Mouse (Mus musculus) CH12.LX (cell line): ENCODE measurements around the gene Olfr985. TPM values are rescaled to one million over a fixed set of nuclear protein-coding genes. Genes with fewer than 3 reads are reported as not detected.

Experiments
- DNase-seq: peaks from one replicate; pipeline ENCODE4 v3.0.0-alpha.2; 2013; ENCODE audit errors: extremely low read depth
- H3K27ac ChIP-seq: 2 replicates; pipeline ENCODE4 v1.5.1; 2012; ENCODE audit warnings: low read depth, mild to moderate bottlenecking, control low read depth, moderate library complexity; ENCODE audit not compliant: insufficient read depth
- H3K27me3 ChIP-seq: replicated peaks from 2 replicates; pipeline ENCODE3; 2012; ENCODE audit warnings: inconsistent platforms
- H3K36me3 ChIP-seq, 2 experiments: replicated peaks in 1 of 2; 2 replicates each; pipeline versions ENCODE3 to v1.6.1; 2012; ENCODE audit warnings: inconsistent platforms in 1 of 2, low read length in 1 of 2, mild to moderate bottlenecking in 1 of 2, mixed read lengths in 1 of 2, moderate library complexity in 1 of 2; ENCODE audit not compliant: control insufficient read depth in 1 of 2, insufficient read depth in 1 of 2
- H3K4me1 ChIP-seq, 2 experiments: 2 replicates each; pipeline ENCODE4 v1.6.1; 2012; ENCODE audit warnings: inconsistent platforms in 1 of 2, moderate library complexity in 1 of 2; ENCODE audit not compliant: insufficient read depth in 2 of 2, control insufficient read depth in 1 of 2
- H3K4me2 ChIP-seq: 2 replicates; pipeline ENCODE4 v1.6.1; 2012; ENCODE audit warnings: low read depth, mild to moderate bottlenecking, control low read depth; ENCODE audit not compliant: poor library complexity, insufficient read depth, severe bottlenecking
- H3K4me3 ChIP-seq, 3 experiments: fragments of 150-350 bp in 1 of 3; sonication (generic) in 1 of 3; replicated peaks in 1 of 3; 2 replicates each; pipeline versions ENCODE3 to v1.5.1; 2011 to 2012; ENCODE audit warnings: low read depth in 2 of 3, low read length in 2 of 3, mild to moderate bottlenecking in 2 of 3, moderate library complexity in 2 of 3, control low read depth in 1 of 3, improper control_type of control experiment in 1 of 3, inconsistent platforms in 1 of 3, mixed read lengths in 1 of 3; ENCODE audit not compliant: poor library complexity in 1 of 3
- H3K79me2 ChIP-seq: replicated peaks from 2 replicates; pipeline ENCODE4 v1.6.1; 2012; ENCODE audit warnings: mild to moderate bottlenecking, moderate library complexity; ENCODE audit not compliant: control insufficient read depth, poor library complexity, insufficient read depth, severe bottlenecking; ENCODE audit errors: extremely low read depth
- H3K9ac ChIP-seq: 2 replicates; pipeline ENCODE4 v1.6.1; 2012; ENCODE audit warnings: low read depth, mild to moderate bottlenecking, control low read depth, moderate library complexity; ENCODE audit not compliant: insufficient read depth
- H3K9me3 ChIP-seq: replicated peaks from 2 replicates; pipeline ENCODE3; 2012; ENCODE audit warnings: low read length, inconsistent platforms, mixed read lengths
- BHLHE40 ChIP-seq: IDR thresholded peaks from 2 replicates; pipeline ENCODE4 v1.6.1; 2011; ENCODE audit warnings: mild to moderate bottlenecking, low read depth, low read length, improper control_type of control experiment
- ELF1 ChIP-seq: IDR thresholded peaks from 2 replicates; pipeline ENCODE4 v1.6.1; 2014; ENCODE audit warnings: low read depth, mild to moderate bottlenecking, inconsistent platforms, low read length, improper control_type of control experiment
- HCFC1 ChIP-seq: IDR thresholded peaks from 2 replicates; pipeline ENCODE4 v1.6.1; 2012; ENCODE audit warnings: low read depth, mild to moderate bottlenecking, inconsistent platforms, low read length, improper control_type of control experiment
- IRF4 ChIP-seq: IDR thresholded peaks from 2 replicates; pipeline ENCODE4 v1.6.1; 2014; ENCODE audit warnings: low read depth, mild to moderate bottlenecking, inconsistent platforms, low read length, improper control_type of control experiment
- JUND ChIP-seq: conservative IDR thresholded peaks from 2 replicates; pipeline ENCODE4 v1.6.1; 2011; ENCODE audit warnings: low read depth, low read length, improper control_type of control experiment
- KAT2A ChIP-seq: IDR thresholded peaks from 2 replicates; pipeline ENCODE4 v1.6.1; 2012; ENCODE audit warnings: low read length, improper control_type of control experiment, inconsistent platforms; ENCODE audit not compliant: insufficient replicate concordance
- MAFK ChIP-seq: IDR thresholded peaks from 2 replicates; pipeline ENCODE4 v1.6.1; 2011; ENCODE audit warnings: low read length, improper control_type of control experiment; ENCODE audit not compliant: insufficient replicate concordance
- MAZ ChIP-seq: IDR thresholded peaks from 2 replicates; pipeline ENCODE4 v1.6.1; 2012; ENCODE audit warnings: low read depth, mild to moderate bottlenecking, inconsistent platforms, low read length, improper control_type of control experiment, moderate library complexity
- MXI1 ChIP-seq: IDR thresholded peaks from 2 replicates; pipeline ENCODE4 v1.6.1; 2011; ENCODE audit warnings: mild to moderate bottlenecking, low read depth, low read length, improper control_type of control experiment
- NELFE ChIP-seq: IDR thresholded peaks from 2 replicates; pipeline ENCODE4 v1.6.1; 2011; ENCODE audit warnings: low read depth, low read length, improper control_type of control experiment
- POLR2A ChIP-seq: IDR thresholded peaks from 2 replicates; pipeline ENCODE4 v1.6.1; 2011; ENCODE audit warnings: low read depth, mild to moderate bottlenecking, improper control_type of control experiment, low read length
- RCOR1 ChIP-seq: conservative IDR thresholded peaks from 2 replicates; pipeline ENCODE4 v1.6.1; 2012; ENCODE audit warnings: low read depth, mild to moderate bottlenecking, inconsistent platforms, low read length, improper control_type of control experiment
- SMC3 ChIP-seq: IDR thresholded peaks from 2 replicates; pipeline ENCODE4 v1.6.1; 2011; ENCODE audit warnings: low read depth, low read length, improper control_type of control experiment
- dilution Hi-C: fragments of 300-500 bp; cut with MboI; formaldehyde crosslinking; loops from 2 replicates; pipeline ENCODE4 v1.14.3; 2020; ENCODE audit warnings: low sequenced_read_pairs; ENCODE audit not compliant: extremely low pct_unique_long_range_greater_than_20kb, extremely low pct_ligation_motif_present
- in situ Hi-C: fragments of 300-500 bp; cut with MboI; formaldehyde crosslinking; loops from 3 replicates; pipeline ENCODE4 v1.14.3; 2019; ENCODE audit warnings: low sequenced_read_pairs, low pct_ligation_motif_present, low pct_unique_long_range_greater_than_20kb, mixed read lengths
- polyA plus RNA-seq: library from polyadenylated mRNA; unstranded; fragments of >175 nt; gene quantifications from 2 replicates; pipeline ENCODE4 v1.2.1, GENCODE M21; 2012; ENCODE audit warnings: low read depth; ENCODE audit not compliant: insufficient read length
- total RNA-seq, 2 experiments: library from RNA; depleted of rRNA; stranded (reverse); fragments of 300-350 nt in 1 of 2; fragments of >200 nt in 1 of 2; gene quantifications; 2 replicates each; pipeline ENCODE4 v1.2.3; 2012 to 2014

Gene Olfr985
- total and polyA plus RNA-seq, 3 experiments: not detected

DNA sequence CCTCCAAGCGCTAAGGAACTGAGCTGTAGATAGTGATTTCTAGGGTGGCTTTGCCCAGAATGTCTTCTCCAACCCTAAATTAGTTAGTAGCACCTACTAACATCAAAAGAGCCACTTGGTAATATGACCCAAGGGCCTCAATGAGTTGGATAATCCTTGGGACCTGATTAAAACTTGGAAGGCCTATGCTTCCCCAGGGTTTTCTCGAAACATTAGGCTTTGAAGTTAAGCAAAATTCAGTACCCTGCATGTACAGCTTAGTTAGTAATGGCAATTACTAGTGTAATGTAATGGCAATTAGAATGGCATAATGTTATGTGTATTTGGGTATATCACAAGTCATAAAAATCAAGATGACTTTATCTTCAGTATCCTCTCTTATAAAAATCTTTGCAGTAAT lies 36.5 kb downstream of the Olfr985 start, which contains the start of gene Olfr983:
TSS of gene Olfr983 (minus strand) at position 101 of the 400 bp plus-strand sequence.
- H3K9me3 ChIP-seq: no peaks in the 10 kb centered on the region
- H3K4me3 ChIP-seq: no peak within 1 kb of the TSS
- H3K79me2 ChIP-seq: no peaks in the 10 kb centered on the region
- no peaks in the 10 kb centered on the region for H3K27me3 ChIP-seq
- no peaks in the 10 kb centered on the region for H3K36me3 ChIP-seq
- no peaks in the 10 kb centered on the region for H3K4me1 ChIP-seq
- dilution Hi-C loops: no loop called here
- no peak for DNase-seq
- no peak within 1 kb of the TSS for H3K27ac ChIP-seq
- no peak within 1 kb of the TSS for H3K4me2 ChIP-seq
- no peak within 1 kb of the TSS for H3K9ac ChIP-seq
- in situ Hi-C loops: no loop called here
- TF ChIP-seq HCFC1: no peak
- TF ChIP-seq MAZ: no peak
- TF ChIP-seq MXI1: no peak
- TF ChIP-seq ELF1: no peak
- no peak for TF ChIP-seq BHLHE40
- no peak for TF ChIP-seq NELFE
- TF ChIP-seq RCOR1: no peak
- no peak for TF ChIP-seq IRF4
- TF ChIP-seq MAFK: no peak
- TF ChIP-seq JUND: no peak
- no peak for TF ChIP-seq KAT2A
- TF ChIP-seq POLR2A: no peak
- TF ChIP-seq SMC3: no peak

Other genes starting within 250 kb of the Olfr985 start
- gene Olfr229, start 222.8 kb downstream of the Olfr985 start, total RNA-seq (2012; rRNA removed): not detected in 2 replicates
- not detected in 2 replicates for gene Olfr229, start 222.8 kb downstream of the Olfr985 start, total RNA-seq (2014; rRNA removed)
- gene Olfr229, start 222.8 kb downstream of the Olfr985 start, polyA plus RNA-seq: not detected in 2 replicates
- gene Olfr974, start 192.7 kb downstream of the Olfr985 start, total RNA-seq (2012; rRNA removed): not detected in 2 replicates
- not detected in 2 replicates for gene Olfr974, start 192.7 kb downstream of the Olfr985 start, total RNA-seq (2014; rRNA removed)
- gene Olfr974, start 192.7 kb downstream of the Olfr985 start, polyA plus RNA-seq: not detected in 2 replicates
- not detected in 2 replicates for gene Olfr975, start 178.1 kb downstream of the Olfr985 start, total RNA-seq (2012; rRNA removed)
- gene Olfr975, start 178.1 kb downstream of the Olfr985 start, total RNA-seq (2014; rRNA removed): not detected in 2 replicates
- not detected in 2 replicates for gene Olfr975, start 178.1 kb downstream of the Olfr985 start, polyA plus RNA-seq
- not detected in 2 replicates for gene Olfr976, start 169.1 kb downstream of the Olfr985 start, total RNA-seq (2012; rRNA removed)
- gene Olfr976, start 169.1 kb downstream of the Olfr985 start, total RNA-seq (2014; rRNA removed): not detected in 2 replicates
- gene Olfr976, start 169.1 kb downstream of the Olfr985 start, polyA plus RNA-seq: not detected in 2 replicates
- gene Olfr978, start 138.1 kb downstream of the Olfr985 start, total RNA-seq (2012; rRNA removed): not detected in 2 replicates
- not detected in 2 replicates for gene Olfr978, start 138.1 kb downstream of the Olfr985 start, total RNA-seq (2014; rRNA removed)
- not detected in 2 replicates for gene Olfr978, start 138.1 kb downstream of the Olfr985 start, polyA plus RNA-seq
- gene Olfr979, start 126.7 kb downstream of the Olfr985 start, total RNA-seq (2012; rRNA removed): not detected in 2 replicates
- gene Olfr979, start 126.7 kb downstream of the Olfr985 start, total RNA-seq (2014; rRNA removed): not detected in 2 replicates
- gene Olfr979, start 126.7 kb downstream of the Olfr985 start, polyA plus RNA-seq: not detected in 2 replicates
- gene Olfr980, start 120.6 kb downstream of the Olfr985 start, total RNA-seq (2012; rRNA removed): not detected in 2 replicates
- not detected in 2 replicates for gene Olfr980, start 120.6 kb downstream of the Olfr985 start, total RNA-seq (2014; rRNA removed)
- not detected in 2 replicates for gene Olfr980, start 120.6 kb downstream of the Olfr985 start, polyA plus RNA-seq
- gene Olfr981, start 108.7 kb downstream of the Olfr985 start, total RNA-seq (2012; rRNA removed): not detected in 2 replicates
- not detected in 2 replicates for gene Olfr981, start 108.7 kb downstream of the Olfr985 start, total RNA-seq (2014; rRNA removed)
- gene Olfr981, start 108.7 kb downstream of the Olfr985 start, polyA plus RNA-seq: not detected in 2 replicates
- gene Olfr982, start 56.4 kb downstream of the Olfr985 start, total RNA-seq (2012; rRNA removed): not detected in 2 replicates
- not detected in 2 replicates for gene Olfr982, start 56.4 kb downstream of the Olfr985 start, total RNA-seq (2014; rRNA removed)
- gene Olfr982, start 56.4 kb downstream of the Olfr985 start, polyA plus RNA-seq: 0.09 TPM in 1 of 2 replicates, not detected in the other
- not detected in 2 replicates for gene Olfr983, start 36.6 kb downstream of the Olfr985 start, total RNA-seq (2012; rRNA removed)
- gene Olfr983, start 36.6 kb downstream of the Olfr985 start, total RNA-seq (2014; rRNA removed): not detected in 2 replicates
- gene Olfr983, start 36.6 kb downstream of the Olfr985 start, polyA plus RNA-seq: not detected in 2 replicates
- not detected in 2 replicates for gene Olfr984, start 16.0 kb downstream of the Olfr985 start, total RNA-seq (2012; rRNA removed)
- not detected in 2 replicates for gene Olfr984, start 16.0 kb downstream of the Olfr985 start, total RNA-seq (2014; rRNA removed)
- gene Olfr984, start 16.0 kb downstream of the Olfr985 start, polyA plus RNA-seq: not detected in 2 replicates
- not detected in 2 replicates for gene Tmem225, start 17.9 kb upstream of the Olfr985 start, total RNA-seq (2012; rRNA removed)
- not detected in 2 replicates for gene Tmem225, start 17.9 kb upstream of the Olfr985 start, total RNA-seq (2014; rRNA removed)
- not detected in 2 replicates for gene Tmem225, start 17.9 kb upstream of the Olfr985 start, polyA plus RNA-seq
- 0.04 and 0.08 TPM in 2 replicates for gene Olfr986, start 50.7 kb upstream of the Olfr985 start, total RNA-seq (2012; rRNA removed)
- not detected in 2 replicates for gene Olfr986, start 50.7 kb upstream of the Olfr985 start, total RNA-seq (2014; rRNA removed)
- 0.08 TPM in 1 of 2 replicates, not detected in the other for gene Olfr986, start 50.7 kb upstream of the Olfr985 start, polyA plus RNA-seq
- gene Zfp202, start 62.1 kb upstream of the Olfr985 start, total RNA-seq (2012; rRNA removed): 3.7 and 3.9 TPM in 2 replicates
- 3.9 and 4.2 TPM in 2 replicates for gene Zfp202, start 62.1 kb upstream of the Olfr985 start, total RNA-seq (2014; rRNA removed)
- gene Zfp202, start 62.1 kb upstream of the Olfr985 start, polyA plus RNA-seq: 3.5 and 4.2 TPM in 2 replicates
- 0.34 and 0.50 TPM in 2 replicates for gene Scn3b, start 139.0 kb upstream of the Olfr985 start, total RNA-seq (2012; rRNA removed)
- gene Scn3b, start 139.0 kb upstream of the Olfr985 start, total RNA-seq (2014; rRNA removed): 0.07 and 0.08 TPM in 2 replicates
- not detected in 2 replicates for gene Scn3b, start 139.0 kb upstream of the Olfr985 start, polyA plus RNA-seq